Mouse (Mus musculus): ENCODE measurements around the gene Lsamp.
"Not testable (repeated sequence)": the region's sequence is repeated elsewhere in the genome, so short reads cannot be mapped to it uniquely, and the experiment has no call there.

Gene Lsamp

GRCm38 (mm10) chr16:40504262-40504960 is 520.2 kb downstream of the Lsamp start:
- no peak for DNase-seq

GRCm38 (mm10) chr16:40509146-40510030 is 525.2 kb downstream of the Lsamp start:
- DNase-seq = no peak

GRCm38 (mm10) chr16:40536754-40537153 is 552.6 kb downstream of the Lsamp start:
- no peak for DNase-seq

GRCm38 (mm10) chr16:40549663-40550062 is 565.5 kb downstream of the Lsamp start:
- DNase-seq = no peak

- no peak for DNase-seq
These were observed 571.4 kb downstream of the Lsamp start for GRCm38 (mm10) chr16:40555608-40556007.

GRCm38 (mm10) chr16:40557680-40558249 is 573.6 kb downstream of the Lsamp start:
- DNase-seq = no peak

GRCm38 (mm10) chr16:40567431-40567941 is 583.3 kb downstream of the Lsamp start:
- peak; percentile 43 for DNase-seq

- DNase-seq = no peak
These were observed 588.1 kb downstream of the Lsamp start for GRCm38 (mm10) chr16:40572085-40572745.

- no peak for DNase-seq
These were observed 597.9 kb downstream of the Lsamp start for GRCm38 (mm10) chr16:40582076-40582475.

- DNase-seq = no peak
These were observed 609.0 kb downstream of the Lsamp start for GRCm38 (mm10) chr16:40593161-40593560.

GRCm38 (mm10) chr16:40601431-40602387 is 617.5 kb downstream of the Lsamp start:
- no peak for DNase-seq

GRCm38 (mm10) chr16:40607509-40607908 is 623.3 kb downstream of the Lsamp start:
- DNase-seq = no peak

GRCm38 (mm10) chr16:40616697-40617096 is 632.5 kb downstream of the Lsamp start:
- DNase-seq = not testable (repeated sequence)

GRCm38 (mm10) chr16:40621086-40621485 is 636.9 kb downstream of the Lsamp start:
- not testable (repeated sequence) for DNase-seq

- no peak for DNase-seq
These were observed 643.0 kb downstream of the Lsamp start for GRCm38 (mm10) chr16:40627159-40627558.

- no peak for DNase-seq
These were observed 655.6 kb downstream of the Lsamp start for GRCm38 (mm10) chr16:40639621-40640371.

GRCm38 (mm10) chr16:40652800-40653199 is 668.6 kb downstream of the Lsamp start:
- no peak for DNase-seq

- DNase-seq = no peak
These were observed 669.3 kb downstream of the Lsamp start for GRCm38 (mm10) chr16:40653508-40653907.

- no peak for DNase-seq
These were observed 672.2 kb downstream of the Lsamp start for GRCm38 (mm10) chr16:40656347-40656746.

GRCm38 (mm10) chr16:40656871-40657270 is 672.7 kb downstream of the Lsamp start:
- no peak for DNase-seq

GRCm38 (mm10) chr16:40685531-40685930 is 701.4 kb downstream of the Lsamp start:
- no peak for DNase-seq

All from cerebellum, adult 8-10 months (tissue).